Mouse (Mus musculus) hindbrain, embryonic 16.5 days (tissue): ENCODE results near the gene Artn. TPM values are rescaled to one million over a fixed set of nuclear protein-coding genes. Genes with fewer than 3 reads are reported as not detected.
A peak's percentile ranks its signal among the peaks of the same experiment; 100 is the strongest.

ENCODE experiments used
- ATAC-seq: fragments of 200-750 bp; cut with Nextera tagmentation; 2 replicates; pipeline ENCODE4 v1.8.0; 2017; ENCODE audit warnings: moderate TSS enrichment, moderate library complexity
- H3K27ac ChIP-seq: fragments of 300-500 bp; sonication (generic); 2 replicates; pipeline ENCODE4 v1.5.1; 2014; ENCODE audit warnings: low read depth, mild to moderate bottlenecking, control low read depth, low read length, moderate library complexity
- H3K27me3 ChIP-seq: fragments of 300-500 bp; sonication (generic); replicated peaks from 2 replicates; pipeline ENCODE4 v1.6.1; 2014; ENCODE audit warnings: low read length; ENCODE audit not compliant: control insufficient read depth, insufficient read depth
- H3K36me3 ChIP-seq: fragments of 300-500 bp; sonication (generic); 2 replicates; pipeline ENCODE4 v1.6.1; 2014; ENCODE audit warnings: mild to moderate bottlenecking, low read length, moderate library complexity, mixed read lengths; ENCODE audit not compliant: control insufficient read depth, insufficient read depth
- H3K4me1 ChIP-seq: fragments of 300-500 bp; sonication (generic); 2 replicates; pipeline ENCODE4 v1.6.1; 2014; ENCODE audit warnings: low read depth, low read length; ENCODE audit not compliant: control insufficient read depth, insufficient read depth
- H3K4me2 ChIP-seq: fragments of 300-500 bp; sonication (generic); 2 replicates; pipeline ENCODE4 v1.6.1; 2014; ENCODE audit warnings: mild to moderate bottlenecking, low read length, control low read depth, moderate library complexity
- H3K4me3 ChIP-seq: fragments of 300-500 bp; sonication (generic); 2 replicates; pipeline ENCODE4 v1.5.1; 2014; ENCODE audit warnings: mild to moderate bottlenecking, low read length, control low read depth, moderate library complexity
- H3K9ac ChIP-seq: fragments of 300-500 bp; sonication (generic); 2 replicates; pipeline ENCODE4 v1.6.1; 2014; ENCODE audit warnings: low read depth, mild to moderate bottlenecking, control low read depth, low read length, moderate library complexity
- H3K9me3 ChIP-seq: fragments of 300-500 bp; sonication (generic); 2 replicates; pipeline ENCODE4 v1.6.1; 2014; ENCODE audit warnings: mild to moderate bottlenecking, low read length, moderate library complexity; ENCODE audit not compliant: control insufficient read depth
- WGBS: fragments of 180-500 bp; shearing (Covaris S2); extraction: QIAGEN DNeasy Blood & Tissue Kit; methylation state at CpG from one replicate; pipeline ENCODE4 v1.1.7; 2014; 5-methylcytosine and 5-hydroxymethylcytosine counted together
- polyA plus RNA-seq: library from polyadenylated mRNA; unstranded; fragments of >200 nt; fragmentation: Nextera tagmentation; extraction: Ambion mirVana; gene quantifications from 2 replicates; pipeline ENCODE4 v1.2.1, GENCODE M21; 2015

Gene Artn
- polyA plus RNA-seq, 1 experiment from 2014 or later: 0.90 TPM

- Histone ChIP-seq H3K27me3 (no peaks in the 10 kb centered on the region), H3K4me3 (no peak overlapping the region), H3K4me2 (no peak overlapping the region), H3K9me3 (no peaks in the 10 kb centered on the region), H3K4me1 (peaks cover 28% of the 10 kb centered on the region), H3K36me3 (peaks cover 5% of the 10 kb centered on the region; the same call in 1 of the 2 replicates), H3K27ac (no peak overlapping the region), H3K9ac (no peak overlapping the region)
- 92% methylated on average over 15 of the region's 15 CpGs for WGBS
- no peak for ATAC-seq
These were observed 40.1 kb downstream of the Artn start for GRCm38 (mm10) chr4:117889471-117889870.

GRCm38 (mm10) chr4:117887920-117888319 is 41.6 kb downstream of the Artn start:
- peak overlapping the region; percentile 86 for H3K4me2 ChIP-seq
- no peak overlapping the region; the same call in 1 of the 2 replicates for H3K4me3 ChIP-seq
- H3K36me3 ChIP-seq: peaks cover 9% of the 10 kb centered on the region; the same call in 1 of the 2 replicates
- H3K9ac ChIP-seq: peak overlapping the region; percentile 59
- no peak for ATAC-seq
- peaks cover 38% of the 10 kb centered on the region for H3K4me1 ChIP-seq
- no peak overlapping the region for H3K27ac ChIP-seq
- H3K9me3 ChIP-seq: no peaks in the 10 kb centered on the region
- no peaks in the 10 kb centered on the region for H3K27me3 ChIP-seq
- WGBS: 75% methylated on average over 2 of the region's 2 CpGs

- Histone ChIP-seq H3K36me3 (peaks cover 9% of the 10 kb centered on the region; the same call in 1 of the 2 replicates), H3K27me3 (no peaks in the 10 kb centered on the region), H3K9ac (peak within 1 kb of the TSS; percentile 98), H3K27ac (peak within 1 kb of the TSS; percentile 66), H3K4me3 (peak within 1 kb of the TSS; percentile 94), H3K4me1 (peaks cover 40% of the 10 kb centered on the region), H3K4me2 (peak within 1 kb of the TSS; percentile 86), H3K9me3 (no peaks in the 10 kb centered on the region)
- ATAC-seq: peak; percentile 83
- WGBS: under 1% methylated on average over 36 of the region's 37 CpGs
These were observed 42.4 kb downstream of the Artn start, which contains the start of gene Atp6v0b for GRCm38 (mm10) chr4:117887133-117887532. Atp6v0b (minus strand) TSS chr4:117887333.

GRCm38 (mm10) chr4:117886644-117887043 is 42.9 kb downstream of the Artn start:
- Histone ChIP-seq H3K27me3 (no peaks in the 10 kb centered on the region), H3K4me1 (peaks cover 43% of the 10 kb centered on the region), H3K27ac (peak overlapping the region; percentile 66), H3K4me3 (peak overlapping the region; percentile 94), H3K9me3 (no peaks in the 10 kb centered on the region), H3K36me3 (peaks cover 9% of the 10 kb centered on the region; the same call in 1 of the 2 replicates), H3K4me2 (peak overlapping the region; percentile 86), H3K9ac (peak overlapping the region; percentile 98)
- no peak for ATAC-seq
- 2% methylated on average over 23 of the region's 24 CpGs for WGBS

GRCm38 (mm10) chr4:117885994-117886393 is 43.6 kb downstream of the Artn start:
- H3K4me1 ChIP-seq: peaks cover 45% of the 10 kb centered on the region

GRCm38 (mm10) chr4:117885093-117885492 is 44.5 kb downstream of the Artn start:
- H3K9ac ChIP-seq: no peak overlapping the region
- no peaks in the 10 kb centered on the region for H3K9me3 ChIP-seq
- peaks cover 42% of the 10 kb centered on the region for H3K4me1 ChIP-seq
- 96% methylated on average over 10 of the region's 10 CpGs for WGBS
- ATAC-seq: no peak
- no peaks in the 10 kb centered on the region for H3K27me3 ChIP-seq
- peaks cover 14% of the 10 kb centered on the region for H3K36me3 ChIP-seq
- H3K4me3 ChIP-seq: no peak overlapping the region
- no peak overlapping the region for H3K4me2 ChIP-seq
- H3K27ac ChIP-seq: no peak overlapping the region

More at GRCm38 (mm10) chr4:117885994-117886393, 43.6 kb downstream of the Artn start:
- Histone ChIP-seq H3K36me3 (peaks cover 11% of the 10 kb centered on the region), H3K4me2 (peak overlapping the region; percentile 86), H3K4me3 (peak overlapping the region; percentile 94), H3K9ac (peak overlapping the region; percentile 98), H3K27ac (no peak overlapping the region), H3K27me3 (no peaks in the 10 kb centered on the region), H3K9me3 (no peaks in the 10 kb centered on the region)
- ATAC-seq: no peak
- 76% methylated on average over 9 of the region's 9 CpGs for WGBS

- peak overlapping the region; percentile 87 for H3K4me2 ChIP-seq
- no peaks in the 10 kb centered on the region for H3K9me3 ChIP-seq
- no peaks in the 10 kb centered on the region for H3K27me3 ChIP-seq
- H3K36me3 ChIP-seq: peaks cover 9% of the 10 kb centered on the region
- ATAC-seq: no peak
- H3K4me3 ChIP-seq: peak overlapping the region; percentile 84
- H3K9ac ChIP-seq: peak overlapping the region; percentile 97; the same call in 1 of the 2 replicates
- 85% methylated on average over 1 of the region's 1 CpGs for WGBS
- peaks cover 42% of the 10 kb centered on the region for H3K4me1 ChIP-seq
- no peak overlapping the region for H3K27ac ChIP-seq
These were observed 45.4 kb downstream of the Artn start for GRCm38 (mm10) chr4:117884146-117884545.

- peaks cover 9% of the 10 kb centered on the region for H3K36me3 ChIP-seq
- peaks cover 42% of the 10 kb centered on the region for H3K4me1 ChIP-seq
- peak within 1 kb of the TSS; percentile 87 for H3K4me2 ChIP-seq
- peak within 1 kb of the TSS; percentile 97 for H3K9ac ChIP-seq
- ATAC-seq: peak; percentile 51
- H3K27ac ChIP-seq: peak within 1 kb of the TSS; percentile 82
- under 1% methylated on average over 61 of the region's 103 CpGs for WGBS
- H3K4me3 ChIP-seq: peak within 1 kb of the TSS; percentile 84
- no peaks in the 10 kb centered on the region for H3K27me3 ChIP-seq
- H3K9me3 ChIP-seq: no peaks in the 10 kb centered on the region
These were observed 46.6 kb downstream of the Artn start, which contains the start of gene B4galt2 for GRCm38 (mm10) chr4:117882701-117883691. B4galt2 (minus strand) TSS chr4:117883487.

- WGBS: 80% methylated on average over 5 of the region's 5 CpGs
- H3K36me3 ChIP-seq: peaks cover 26% of the 10 kb centered on the region
- H3K27ac ChIP-seq: no peak overlapping the region
- no peak for ATAC-seq
- peaks cover 18% of the 10 kb centered on the region for H3K4me1 ChIP-seq
- H3K27me3 ChIP-seq: no peaks in the 10 kb centered on the region
- H3K9ac ChIP-seq: no peak overlapping the region
- no peak overlapping the region for H3K4me3 ChIP-seq
- no peaks in the 10 kb centered on the region for H3K9me3 ChIP-seq
- H3K4me2 ChIP-seq: no peak overlapping the region
These were observed 50.9 kb downstream of the Artn start for GRCm38 (mm10) chr4:117878703-117879102.
